Mouse (Mus musculus) cerebellum, adult 2 months (tissue): Measurements from ENCODE around the gene Psph. TPM values are rescaled to one million over a fixed set of nuclear protein-coding genes. Genes with fewer than 3 reads are reported as not detected.

Source experiments
- DNase-seq, 2 experiments: peaks; one replicate each; pipeline ENCODE4 v3.0.0; 2021
- H3K27ac ChIP-seq: fragments of 200-500 bp; 2 replicates; pipeline ENCODE4 v1.5.1; 2012; ENCODE audit warnings: low read length, control low read depth, inconsistent platforms; ENCODE audit not compliant: insufficient read depth
- H3K27me3 ChIP-seq: fragments of 200-500 bp; 2 replicates; pipeline ENCODE4 v1.6.1; 2012; ENCODE audit warnings: inconsistent platforms, mild to moderate bottlenecking, low read length, moderate library complexity; ENCODE audit not compliant: control insufficient read depth, insufficient read depth
- H3K4me1 ChIP-seq: fragments of 200-500 bp; 2 replicates; pipeline ENCODE4 v1.6.1; 2011; ENCODE audit warnings: low read length; ENCODE audit not compliant: control insufficient read depth, insufficient read depth
- H3K4me3 ChIP-seq: fragments of 200-500 bp; replicated peaks from 2 replicates; pipeline ENCODE3; 2011; ENCODE audit warnings: mild to moderate bottlenecking, low read depth, low read length, control low read depth; ENCODE audit not compliant: insufficient read depth
- CTCF ChIP-seq: fragments of 200-500 bp; IDR thresholded peaks from 2 replicates; pipeline ENCODE4 v1.5.1; 2011; ENCODE audit warnings: low read depth, mild to moderate bottlenecking, control low read depth, low read length, moderate library complexity, borderline replicate concordance; ENCODE audit not compliant: insufficient read depth
- POLR2A ChIP-seq: fragments of 200-500 bp; IDR thresholded peaks from 2 replicates; pipeline ENCODE4 v1.6.1; 2011; ENCODE audit warnings: low read length, control low read depth, borderline replicate concordance; ENCODE audit not compliant: insufficient read depth
- WGBS: fragments of 180-500 bp; shearing (Covaris S2); methylation state at CpG from one replicate; pipeline ENCODE4 v1.1.7; 2018; 5-methylcytosine and 5-hydroxymethylcytosine counted together
- polyA plus RNA-seq: library from polyadenylated mRNA; depleted of rRNA; stranded (reverse); fragments of >200 nt; gene quantifications from 2 replicates; pipeline ENCODE4 v1.2.3, GENCODE M21; 2012; rRNA removed

Gene Psph
- polyA plus RNA-seq, 1 experiment = 23.4 TPM

DNA sequence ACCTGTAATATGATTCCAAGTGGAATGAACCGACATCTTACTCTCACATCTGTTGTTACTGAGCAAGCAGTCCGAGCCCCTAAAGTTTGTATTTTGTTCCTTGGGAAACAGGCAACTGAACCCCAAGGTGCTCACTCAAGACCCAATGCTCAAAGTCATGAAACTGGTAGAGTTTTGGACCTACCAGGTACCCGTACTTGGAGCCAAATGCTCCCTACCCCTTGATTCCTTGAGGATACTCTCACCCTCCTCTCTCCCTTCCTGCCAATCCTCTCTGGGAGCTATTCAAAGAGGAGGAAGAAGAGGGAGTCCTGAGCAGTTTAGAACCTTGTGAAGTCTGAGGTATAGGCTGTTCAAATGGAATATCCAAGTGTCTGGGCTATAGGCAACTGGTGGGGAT lies 60.5 kb downstream of the Psph start:
- TF ChIP-seq CTCF (no peak), POLR2A (no peak)
- Histone ChIP-seq H3K27me3 (no peaks in the 10 kb centered on the region), H3K27ac (no peak overlapping the region; the same call in 1 of the 2 replicates), H3K4me3 (no peak overlapping the region), H3K4me1 (peaks cover 24% of the 10 kb centered on the region)
- 82% methylated on average over 3 of the region's 3 CpGs for WGBS
- DNase-seq = no peak

GRCm38 (mm10) chr5:129725774-129726392 lies 61.4 kb downstream of the Psph start:
- TF ChIP-seq POLR2A (no peak), CTCF (no peak)
- WGBS = 4% methylated on average over 7 of the region's 7 CpGs
- DNase-seq = peak; percentile 28 to 40
- H3K4me3 ChIP-seq = peak overlapping the region; percentile 96
- H3K27me3 ChIP-seq = no peaks in the 10 kb centered on the region
- H3K27ac ChIP-seq = peak overlapping the region; percentile 96; the same call in 1 of the 2 replicates
- peaks cover 19% of the 10 kb centered on the region for H3K4me1 ChIP-seq

- TF ChIP-seq CTCF (peak; percentile 98), POLR2A (peak; percentile 62)
- peak; percentile 89 to 97 for DNase-seq
- Histone ChIP-seq H3K27me3 (no peaks in the 10 kb centered on the region), H3K4me1 (peaks cover 16% of the 10 kb centered on the region), H3K4me3 (peak within 1 kb of the TSS; percentile 96), H3K27ac (peak within 1 kb of the TSS; percentile 96)
- under 1% methylated on average over 90 of the region's 93 CpGs for WGBS
These were observed 62.1 kb downstream of the Psph start, which contains the start of gene Nipsnap2 for GRCm38 (mm10) chr5:129724834-129725773. Gene Nipsnap2 (plus strand): TSS chr5:129725063.

DNA sequence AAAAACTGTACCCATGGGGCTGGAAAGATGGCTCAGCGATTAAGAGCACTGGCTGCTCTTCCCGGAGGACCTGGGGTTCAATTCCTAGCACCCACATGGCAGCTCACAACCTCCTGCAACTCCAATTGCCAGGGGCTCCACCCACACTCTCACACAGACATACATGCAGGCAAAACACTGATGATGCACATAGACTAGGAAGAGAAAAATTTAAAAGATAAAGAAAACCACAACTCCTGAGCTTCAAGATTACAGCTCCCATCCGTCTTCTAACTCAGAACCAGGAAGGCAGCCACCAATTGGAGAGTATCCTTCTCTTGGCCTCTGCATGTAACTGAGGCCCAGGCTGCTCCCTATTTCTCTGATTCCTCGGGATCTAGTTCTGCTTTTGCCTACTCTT lies 63.0 kb downstream of the Psph start:
- DNase-seq = no peak
- no peak overlapping the region for H3K4me3 ChIP-seq
- H3K27me3 ChIP-seq = no peaks in the 10 kb centered on the region
- H3K4me1 ChIP-seq = peaks cover 12% of the 10 kb centered on the region
- TF ChIP-seq POLR2A (no peak), CTCF (no peak)
- 54% methylated on average over 4 of the region's 4 CpGs for WGBS
- no peak overlapping the region for H3K27ac ChIP-seq

GRCm38 (mm10) chr5:129720176-129720575 lies 67.1 kb downstream of the Psph start:
- WGBS = 88% methylated on average over 3 of the region's 3 CpGs
- H3K4me1 ChIP-seq = no peaks in the 10 kb centered on the region
- H3K27ac ChIP-seq = no peak overlapping the region
- no peak overlapping the region for H3K4me3 ChIP-seq
- no peak for DNase-seq
- no peaks in the 10 kb centered on the region for H3K27me3 ChIP-seq
- no peak for TF ChIP-seq CTCF
- no peak for TF ChIP-seq POLR2A

- no peak for DNase-seq
- Histone ChIP-seq H3K27me3 (no peaks in the 10 kb centered on the region), H3K4me3 (no peak overlapping the region), H3K27ac (no peak overlapping the region), H3K4me1 (no peaks in the 10 kb centered on the region)
- 84% methylated on average over 9 of the region's 9 CpGs for WGBS
- TF ChIP-seq POLR2A = no peak
These were observed 70.2 kb downstream of the Psph start for GRCm38 (mm10) chr5:129717016-129717415.

Other genes with a start within 250 kb of the Psph start
- 22.8 and 25.2 TPM in 2 replicates for gene Mmp17, start 203.3 kb downstream of the Psph start, polyA plus RNA-seq
- gene Zfp11, start 117.3 kb downstream of the Psph start, polyA plus RNA-seq = 5.0 and 5.5 TPM in 2 replicates
- not detected in 2 replicates for gene Sept14, start 78.9 kb downstream of the Psph start, polyA plus RNA-seq
- 90.6 and 97.4 TPM in 2 replicates for gene Mrps17, start 72.0 kb downstream of the Psph start, polyA plus RNA-seq
- 137 and 157 TPM in 2 replicates for gene Nipsnap2, start 62.4 kb downstream of the Psph start, polyA plus RNA-seq
- gene Sumf2, start 59.5 kb upstream of the Psph start, polyA plus RNA-seq = 16.2 and 17.3 TPM in 2 replicates
- 797 and 866 TPM in 2 replicates for gene Chchd2, start 100.0 kb upstream of the Psph start, polyA plus RNA-seq
- gene Zbed5, start 108.3 kb upstream of the Psph start, polyA plus RNA-seq = 3.3 and 3.9 TPM in 2 replicates
- gene Phkg1, start 111.1 kb upstream of the Psph start, polyA plus RNA-seq = 30.5 and 34.8 TPM in 2 replicates
- gene Nupr1l, start 121.1 kb upstream of the Psph start, polyA plus RNA-seq = 3.4 and 3.9 TPM in 2 replicates
- 29.4 and 32.4 TPM in 2 replicates for gene Vkorc1l1, start 154.5 kb upstream of the Psph start, polyA plus RNA-seq
- gene Gusb, start 215.6 kb upstream of the Psph start, polyA plus RNA-seq = 18.9 and 19.3 TPM in 2 replicates
- gene Asl, start 241.8 kb upstream of the Psph start, polyA plus RNA-seq = 27.0 and 28.7 TPM in 2 replicates
- 34.9 and 38.9 TPM in 2 replicates for gene Crcp, start 241.8 kb upstream of the Psph start, polyA plus RNA-seq